Mouse (Mus musculus): ENCODE measurements around the gene Mier3.

DNA sequence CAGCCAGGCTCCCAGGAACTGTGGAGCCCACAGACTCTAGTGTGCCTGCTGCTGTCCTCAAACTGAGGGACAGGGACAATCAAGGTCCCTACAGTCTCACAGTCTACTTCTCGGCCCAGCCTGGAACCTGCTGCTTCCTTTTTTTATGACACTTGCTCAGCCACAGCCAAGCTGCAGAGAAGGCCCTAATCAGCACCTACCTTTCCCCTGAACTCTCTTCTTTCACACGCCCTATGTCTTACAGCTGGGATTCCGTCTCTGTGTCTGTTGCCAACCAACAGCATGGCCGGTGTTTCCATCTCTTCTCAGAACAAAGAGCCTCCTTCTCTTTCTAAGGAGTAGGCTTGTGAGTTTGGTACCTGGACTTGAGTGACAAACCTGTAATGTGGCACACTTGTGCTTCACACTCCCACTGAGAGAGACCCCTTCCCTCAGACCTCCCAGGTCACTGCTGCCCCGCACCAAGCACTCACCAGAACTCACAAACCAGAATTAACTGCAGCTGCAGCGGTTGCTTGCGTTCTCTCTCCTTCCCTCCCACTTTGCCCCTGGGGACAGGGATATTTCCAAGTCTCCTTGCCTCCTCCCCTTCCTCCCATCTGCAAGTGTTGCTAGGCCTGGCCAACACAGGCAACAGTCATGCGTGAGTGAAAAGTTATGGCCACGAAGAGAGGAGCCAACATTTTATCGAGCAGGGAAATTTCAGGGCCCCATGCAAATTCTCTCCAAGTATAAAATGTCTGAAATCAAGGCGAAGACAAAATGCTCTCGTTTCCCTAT is 22.1 kb upstream of the Mier3 start:
- TF ChIP-seq POLR2A (IDR thresholded peaks at IDR 0.05; ENCODE audit: extremely low read depth, insufficient read depth, low read length) (no peak), CTCF (IDR thresholded peaks at IDR 0.05; ENCODE audit: low read depth, low read length) (no peak)

Data from liver, adult 2 months (tissue).